Mouse (Mus musculus) heart, embryonic 11.5 days (tissue): ENCODE measurements around the gene Rab1a. TPM values are rescaled to one million over a fixed set of nuclear protein-coding genes. Genes with fewer than 3 reads are reported as not detected.

Experiments used
- ATAC-seq: fragments of 200-750 bp; cut with Nextera tagmentation; replicated peaks from 2 replicates; pipeline ENCODE4 v1.8.0; 2017; ENCODE audit warnings: moderate library complexity; ENCODE audit not compliant: insufficient number of reproducible peaks, low FRiP score, low TSS enrichment
- H3K27ac ChIP-seq: fragments of 300-500 bp; sonication (generic); 2 replicates; pipeline ENCODE4 v1.5.1; 2014; ENCODE audit warnings: mild to moderate bottlenecking, low read depth, low read length
- H3K27me3 ChIP-seq: fragments of 300-500 bp; sonication (generic); 2 replicates; pipeline ENCODE4 v1.6.1; 2014; ENCODE audit warnings: mild to moderate bottlenecking, low read length, mixed read lengths; ENCODE audit not compliant: control insufficient read depth, insufficient read depth
- H3K36me3 ChIP-seq: fragments of 300-500 bp; sonication (generic); 2 replicates; pipeline ENCODE4 v1.6.1; 2014; ENCODE audit warnings: mild to moderate bottlenecking, low read length, moderate library complexity, mixed read lengths; ENCODE audit not compliant: control insufficient read depth, insufficient read depth
- H3K4me1 ChIP-seq: fragments of 300-500 bp; sonication (generic); 2 replicates; pipeline ENCODE4 v1.6.1; 2014; ENCODE audit warnings: low read length; ENCODE audit not compliant: control insufficient read depth, insufficient read depth
- H3K4me2 ChIP-seq: fragments of 300-500 bp; sonication (generic); 2 replicates; pipeline ENCODE4 v1.6.1; 2014; ENCODE audit warnings: mild to moderate bottlenecking, moderate library complexity
- H3K4me3 ChIP-seq: fragments of 300-500 bp; sonication (generic); 2 replicates; pipeline ENCODE4 v1.5.1; 2014; ENCODE audit warnings: low read depth, low read length
- H3K9ac ChIP-seq: fragments of 300-500 bp; sonication (generic); 2 replicates; pipeline ENCODE4 v1.6.1; 2014; ENCODE audit warnings: mild to moderate bottlenecking, low read depth, low read length, moderate library complexity
- H3K9me3 ChIP-seq: fragments of 300-500 bp; sonication (generic); replicated peaks from 2 replicates; pipeline ENCODE4 v1.6.1; 2016; ENCODE audit warnings: low read length; ENCODE audit not compliant: control insufficient read depth
- WGBS: fragments of 180-500 bp; shearing (Covaris S2); extraction: QIAGEN DNeasy Blood & Tissue Kit; methylation state at CpG from one replicate; pipeline ENCODE4 v1.1.7; 2014; ENCODE audit not compliant: insufficient replicate concordance; 5-methylcytosine and 5-hydroxymethylcytosine counted together
- polyA plus RNA-seq: library from polyadenylated mRNA; unstranded; fragments of >200 nt; fragmentation: Nextera tagmentation; extraction: Ambion mirVana; gene quantifications from 2 replicates; pipeline ENCODE4 v1.2.1, GENCODE M21; 2014

Gene Rab1a
- polyA plus RNA-seq, 1 experiment from 2014 or later, result 197 TPM

DNA sequence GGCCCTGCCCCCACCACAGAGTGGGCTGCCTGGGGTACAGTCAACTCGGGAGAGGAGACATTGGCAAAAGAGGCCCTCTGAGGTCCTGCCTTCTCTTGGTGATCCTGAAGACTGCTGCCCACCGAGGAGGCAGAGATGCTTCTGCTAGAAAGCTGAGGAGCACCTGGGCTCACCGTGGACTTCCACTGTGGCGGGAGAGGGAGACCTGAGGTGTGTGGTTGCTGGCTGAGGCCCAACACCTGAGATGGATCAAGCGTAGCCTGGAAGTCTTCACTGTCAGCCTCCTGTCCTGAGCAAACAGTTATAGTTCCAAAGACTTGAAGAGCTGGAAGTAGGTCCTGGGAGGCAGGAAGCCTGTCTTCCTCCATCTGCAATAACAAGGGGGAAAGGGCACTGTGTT lies 39.1 kb downstream of the Rab1a start:
- H3K9me3 ChIP-seq, result no peaks in the 10 kb centered on the region
- H3K9ac ChIP-seq, result no peak overlapping the region
- H3K27ac ChIP-seq, result no peak overlapping the region
- no peak for ATAC-seq
- 83% methylated on average over 5 of the region's 5 CpGs for WGBS
- peaks cover 33% of the 10 kb centered on the region for H3K36me3 ChIP-seq
- no peak overlapping the region for H3K4me2 ChIP-seq
- H3K4me3 ChIP-seq, result no peak overlapping the region
- peaks cover 19% of the 10 kb centered on the region for H3K4me1 ChIP-seq
- no peaks in the 10 kb centered on the region for H3K27me3 ChIP-seq

- no peaks in the 10 kb centered on the region for H3K9me3 ChIP-seq
- no peaks in the 10 kb centered on the region for H3K27me3 ChIP-seq
- H3K4me1 ChIP-seq, result peaks cover 20% of the 10 kb centered on the region
- H3K27ac ChIP-seq, result no peak overlapping the region
- H3K36me3 ChIP-seq, result peaks cover 29% of the 10 kb centered on the region
- ATAC-seq, result no peak
- 90% methylated on average over 7 of the region's 7 CpGs for WGBS
- no peak overlapping the region for H3K4me3 ChIP-seq
- H3K4me2 ChIP-seq, result no peak overlapping the region
- no peak overlapping the region for H3K9ac ChIP-seq
Observed at GRCm38 (mm10) chr11:20241311-20241710, 40.1 kb downstream of the Rab1a start.

DNA sequence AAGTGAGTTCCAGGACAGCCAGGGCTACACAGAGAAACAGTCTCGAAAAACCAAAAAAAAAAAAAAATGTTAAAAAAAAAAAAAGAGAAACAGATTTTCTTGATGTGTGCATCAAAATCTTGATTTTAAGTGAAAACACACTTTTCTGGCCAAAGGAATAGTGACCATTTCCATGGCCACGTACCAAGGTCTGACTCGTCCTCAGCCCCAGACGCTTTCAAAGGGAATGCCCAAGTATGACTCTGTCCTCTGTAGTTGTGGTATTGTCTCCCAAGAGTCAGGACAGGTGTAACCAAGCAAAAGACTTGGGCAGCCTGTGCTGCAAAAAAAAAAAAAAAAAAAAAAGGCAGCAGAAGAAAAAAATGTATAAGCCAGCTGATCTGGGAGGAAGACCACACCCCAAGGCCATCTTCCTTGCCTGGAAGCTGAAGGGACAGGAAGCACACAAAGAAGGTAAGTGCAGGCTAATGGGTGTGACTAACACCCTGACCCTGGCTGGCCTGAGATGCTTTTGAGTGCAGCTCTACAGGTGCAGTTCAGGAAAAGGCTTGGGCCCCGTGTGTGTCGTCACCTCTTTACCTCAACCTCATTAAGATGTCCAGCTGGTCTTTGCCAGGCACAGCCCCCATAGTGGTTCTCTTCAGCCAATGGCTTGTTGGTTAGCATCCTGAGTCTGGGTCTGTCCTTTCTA lies 41.3 kb downstream of the Rab1a start:
- H3K27me3 ChIP-seq, result no peaks in the 10 kb centered on the region
- H3K9ac ChIP-seq, result no peak overlapping the region
- H3K4me2 ChIP-seq, result no peak overlapping the region
- peaks cover 32% of the 10 kb centered on the region for H3K4me1 ChIP-seq
- ATAC-seq, result no peak
- peaks cover 26% of the 10 kb centered on the region for H3K36me3 ChIP-seq
- no peak overlapping the region for H3K27ac ChIP-seq
- no peak overlapping the region for H3K4me3 ChIP-seq
- no peaks in the 10 kb centered on the region for H3K9me3 ChIP-seq
- WGBS, result 85% methylated on average over 6 of the region's 6 CpGs

DNA sequence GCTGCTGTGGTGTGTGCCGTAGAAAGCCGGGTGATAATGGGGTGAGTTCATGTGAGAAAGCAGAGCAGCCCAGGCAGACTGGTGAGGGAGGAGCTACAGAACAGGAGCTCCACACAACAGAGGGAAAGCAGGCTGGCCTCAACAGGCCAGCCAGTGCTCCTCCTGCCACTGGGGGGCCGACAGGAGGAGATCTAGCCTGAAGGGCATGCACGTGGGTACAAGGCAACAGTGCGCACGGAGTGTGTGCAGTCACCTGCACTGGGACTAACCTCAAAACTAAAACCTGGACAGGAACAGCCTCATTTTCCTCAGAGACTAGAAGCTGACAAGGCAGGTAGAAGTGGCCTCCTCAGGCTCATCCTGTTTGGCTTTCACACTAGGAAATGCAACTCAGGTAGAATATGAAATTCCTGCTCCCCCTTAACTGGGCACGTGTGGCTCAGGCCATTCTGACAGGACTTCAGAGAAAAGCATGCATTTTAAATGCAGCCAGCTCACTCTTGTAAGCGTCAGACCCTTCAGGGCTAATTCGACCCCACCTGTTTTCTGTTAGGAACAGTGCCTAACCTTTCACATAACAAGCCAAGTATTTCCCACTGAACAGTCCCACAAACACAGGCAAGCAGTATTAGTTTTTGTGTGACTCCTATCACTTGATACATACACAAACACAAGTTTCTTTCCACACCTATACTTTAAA lies 42.1 kb downstream of the Rab1a start:
- Histone ChIP-seq H3K4me2 (no peak overlapping the region), H3K9ac (no peak overlapping the region), H3K36me3 (peaks cover 27% of the 10 kb centered on the region), H3K9me3 (no peaks in the 10 kb centered on the region), H3K4me1 (peaks cover 40% of the 10 kb centered on the region), H3K27ac (no peak overlapping the region), H3K27me3 (no peaks in the 10 kb centered on the region), H3K4me3 (no peak overlapping the region)
- 42% methylated on average over 9 of the region's 9 CpGs for WGBS
- ATAC-seq, result 0 out of 2 replicates have a peak, but pooled peaks have one; percentile 49

DNA sequence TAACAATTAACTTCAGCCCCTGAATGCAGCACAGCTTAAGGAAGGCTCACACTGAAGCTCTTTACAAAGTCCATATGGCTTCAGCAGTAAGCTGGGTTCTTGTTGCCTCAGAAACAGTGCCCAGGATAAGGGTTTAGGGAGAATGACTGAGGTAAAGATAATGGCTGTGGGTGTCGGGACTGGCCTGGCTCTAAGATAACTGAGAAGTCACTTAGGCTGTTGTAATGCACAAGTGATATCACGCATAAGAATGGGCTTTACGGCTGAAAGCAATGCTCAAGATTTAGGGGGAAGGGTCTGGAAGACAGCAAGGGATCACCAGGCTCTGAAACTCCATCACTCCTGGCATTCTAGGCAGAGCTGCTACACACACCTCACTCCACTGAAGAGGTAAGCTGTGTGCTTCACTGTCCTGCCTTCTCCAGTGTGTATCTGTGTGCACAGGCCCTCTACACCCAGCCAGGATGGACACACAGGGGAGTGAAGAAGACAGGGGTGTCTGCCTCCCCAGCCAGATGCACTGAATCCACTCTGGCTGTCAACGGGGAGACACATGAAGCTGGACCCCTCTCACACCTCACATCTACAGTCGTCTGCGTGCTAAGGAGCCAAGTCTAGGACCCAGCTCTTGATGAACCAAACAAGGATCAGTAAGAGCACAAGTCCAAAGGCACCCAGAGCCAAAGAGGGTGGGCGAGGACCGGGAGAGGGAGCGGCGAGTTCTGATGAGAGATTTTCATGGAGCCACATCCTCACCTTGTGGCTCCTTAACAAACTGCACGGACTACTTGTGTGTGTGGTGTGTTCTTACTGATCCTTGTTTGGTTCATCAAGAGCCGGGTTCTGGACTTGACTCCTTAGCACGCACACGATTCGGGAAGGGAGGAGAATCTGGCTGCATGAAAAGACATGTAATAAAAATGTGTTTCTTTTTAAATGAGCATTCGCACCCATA lies 43.4 kb downstream of the Rab1a start:
- no peak overlapping the region for H3K4me3 ChIP-seq
- no peak overlapping the region; the same call in 1 of the 2 replicates for H3K27ac ChIP-seq
- no peaks in the 10 kb centered on the region for H3K9me3 ChIP-seq
- H3K9ac ChIP-seq, result no peak overlapping the region
- H3K4me1 ChIP-seq, result peaks cover 40% of the 10 kb centered on the region
- 69% methylated on average over 16 of the region's 16 CpGs for WGBS
- H3K27me3 ChIP-seq, result no peaks in the 10 kb centered on the region
- H3K36me3 ChIP-seq, result peaks cover 15% of the 10 kb centered on the region
- no peak overlapping the region for H3K4me2 ChIP-seq
- ATAC-seq, result no peak

DNA sequence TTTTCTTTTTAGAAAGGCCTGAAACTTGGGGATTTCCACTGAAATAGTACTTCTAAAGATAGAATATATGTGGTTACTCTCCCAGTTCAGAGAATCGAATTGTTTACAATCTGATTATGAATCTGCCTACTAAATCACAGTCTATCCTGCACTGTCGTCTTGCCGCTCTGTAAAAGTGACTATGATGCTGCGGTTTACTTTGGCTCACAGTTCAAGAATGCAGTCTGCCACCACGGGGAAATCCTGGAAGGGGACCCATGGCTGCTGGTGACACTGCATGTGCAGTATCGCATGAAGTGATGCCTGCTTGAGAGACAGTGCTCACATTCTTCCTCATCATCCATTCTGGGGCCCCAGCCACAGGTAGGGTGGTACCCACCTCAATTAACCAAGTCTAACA lies 44.1 kb downstream of the Rab1a start:
- Histone ChIP-seq H3K4me1 (peaks cover 40% of the 10 kb centered on the region), H3K36me3 (peaks cover 8% of the 10 kb centered on the region; the same call in 1 of the 2 replicates), H3K4me3 (no peak overlapping the region), H3K27me3 (no peaks in the 10 kb centered on the region), H3K4me2 (no peak overlapping the region), H3K9me3 (no peaks in the 10 kb centered on the region), H3K9ac (no peak overlapping the region), H3K27ac (no peak overlapping the region)
- no peak for ATAC-seq
- 78% methylated on average over 6 of the region's 6 CpGs for WGBS

- WGBS, result 64% methylated on average over 1 of the region's 1 CpGs
- Histone ChIP-seq H3K9me3 (no peaks in the 10 kb centered on the region), H3K27me3 (no peaks in the 10 kb centered on the region), H3K9ac (no peak overlapping the region), H3K4me2 (no peak overlapping the region), H3K4me1 (peaks cover 40% of the 10 kb centered on the region), H3K36me3 (peaks cover 5% of the 10 kb centered on the region; the same call in 1 of the 2 replicates), H3K4me3 (no peak overlapping the region; the same call in 1 of the 2 replicates), H3K27ac (no peak overlapping the region)
- ATAC-seq, result no peak
Observed at GRCm38 (mm10) chr11:20246616-20247015, 45.4 kb downstream of the Rab1a start.

DNA sequence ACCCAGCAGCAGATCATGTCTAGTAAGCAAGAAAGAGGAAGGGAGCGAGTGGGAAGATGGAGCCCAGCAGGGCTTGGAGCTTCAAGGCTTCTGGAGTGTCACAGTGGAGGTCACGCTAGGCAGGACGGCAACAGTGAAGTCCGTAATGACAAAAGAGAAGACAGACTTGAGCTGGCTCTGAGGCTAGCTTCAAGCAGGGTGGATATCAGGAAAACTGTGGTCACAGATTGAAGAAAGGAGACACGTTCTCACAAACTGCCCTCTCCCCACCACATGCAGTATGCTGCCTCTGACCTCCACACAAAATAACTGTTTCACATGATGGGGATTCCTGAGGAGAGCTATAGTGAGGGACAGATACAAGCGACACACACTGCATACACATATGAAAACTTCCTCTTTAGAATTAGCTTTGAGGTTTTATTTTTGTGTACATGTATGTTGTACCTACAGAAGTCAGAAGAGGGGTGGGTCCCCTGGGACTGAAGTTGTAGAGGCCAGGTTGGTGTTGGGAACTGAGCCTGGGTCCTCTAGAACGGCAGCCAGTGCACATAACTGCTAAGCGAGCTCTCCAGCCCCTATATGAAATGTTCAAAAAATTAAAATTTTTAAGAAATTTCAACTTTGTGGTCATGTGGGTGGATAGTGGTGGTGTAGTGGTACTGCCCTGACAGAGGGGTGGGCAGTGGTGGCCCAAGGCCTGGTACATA lies 46.1 kb downstream of the Rab1a start:
- Histone ChIP-seq H3K4me3 (no peak overlapping the region), H3K27me3 (no peaks in the 10 kb centered on the region), H3K36me3 (peaks cover 5% of the 10 kb centered on the region; the same call in 1 of the 2 replicates), H3K4me1 (peaks cover 40% of the 10 kb centered on the region), H3K4me2 (peak overlapping the region; percentile 98), H3K27ac (no peak overlapping the region), H3K9me3 (no peaks in the 10 kb centered on the region), H3K9ac (no peak overlapping the region)
- ATAC-seq, result no peak
- WGBS, result 83% methylated on average over 8 of the region's 8 CpGs
